Mouse (Mus musculus) spleen, postnatal 10 days (tissue): ENCODE data around the gene Tom1l2.

Source experiments
- DNase-seq, 2 experiments: peaks; one replicate each; pipeline ENCODE4 v3.0.0; 2021 to 2022; ENCODE audit warnings: low spot score in 2 of 2

Tom1l2 gene

GRCm38 (mm10) chr11:60352559-60353411 lies at the start of gene Tom1l2, which contains the start of gene Drc3:
Gene Tom1l2, minus strand, starts transcription at chr11:60352905.
Gene Drc3, plus strand, starts transcription at chr11:60353329.
- DNase-seq: peak; percentile 89 to 98

GRCm38 (mm10) chr11:60397172-60397571 lies 44.5 kb upstream of the Tom1l2 start:
- no peak for DNase-seq

GRCm38 (mm10) chr11:60396546-60396945 lies 43.8 kb upstream of the Tom1l2 start:
- DNase-seq: no peak

GRCm38 (mm10) chr11:60391346-60391745 lies 38.6 kb upstream of the Tom1l2 start:
- no peak for DNase-seq

- no peak for DNase-seq
Measured at GRCm38 (mm10) chr11:60387944-60388343, 35.2 kb upstream of the Tom1l2 start.

- DNase-seq: no peak
Measured at GRCm38 (mm10) chr11:60385946-60386345, 33.2 kb upstream of the Tom1l2 start.

GRCm38 (mm10) chr11:60384762-60385421 lies 32.2 kb upstream of the Tom1l2 start:
- no peak for DNase-seq

GRCm38 (mm10) chr11:60383518-60383917 lies 30.8 kb upstream of the Tom1l2 start:
- DNase-seq: no peak

- DNase-seq: no peak
Measured at GRCm38 (mm10) chr11:60374481-60374880, 21.8 kb upstream of the Tom1l2 start.

- DNase-seq: no peak
Measured at GRCm38 (mm10) chr11:60370431-60370830, 17.7 kb upstream of the Tom1l2 start.

GRCm38 (mm10) chr11:60369448-60369847 lies 16.7 kb upstream of the Tom1l2 start:
- DNase-seq: no peak

- DNase-seq: no peak
Measured at GRCm38 (mm10) chr11:60368909-60369308, 16.2 kb upstream of the Tom1l2 start.

GRCm38 (mm10) chr11:60367256-60367655 lies 14.6 kb upstream of the Tom1l2 start:
- DNase-seq: no peak

- DNase-seq: no peak
Measured at GRCm38 (mm10) chr11:60366239-60367019, 13.7 kb upstream of the Tom1l2 start.

GRCm38 (mm10) chr11:60360631-60361201 lies 8.0 kb upstream of the Tom1l2 start:
- no peak for DNase-seq

- no peak for DNase-seq
Measured at GRCm38 (mm10) chr11:60359936-60360335, 7.2 kb upstream of the Tom1l2 start.

GRCm38 (mm10) chr11:60359138-60359537 lies 6.4 kb upstream of the Tom1l2 start:
- DNase-seq: no peak

GRCm38 (mm10) chr11:60358548-60358947 lies 5.8 kb upstream of the Tom1l2 start:
- no peak for DNase-seq

GRCm38 (mm10) chr11:60357116-60357515 lies 4.4 kb upstream of the Tom1l2 start:
- DNase-seq: no peak

GRCm38 (mm10) chr11:60355952-60356351 lies 3.2 kb upstream of the Tom1l2 start:
- DNase-seq: no peak

- no peak for DNase-seq
Measured at GRCm38 (mm10) chr11:60351925-60352371, 757 bp downstream of the Tom1l2 start.

GRCm38 (mm10) chr11:60351388-60351787 lies 1.3 kb downstream of the Tom1l2 start:
- DNase-seq: no peak
